Mouse (Mus musculus) lung, embryonic 16.5 days (tissue): Measurements from ENCODE around the gene Tyrp1. TPM values are rescaled to one million over a fixed set of nuclear protein-coding genes. Genes with fewer than 3 reads are reported as not detected.

Source experiments
- ATAC-seq: fragments of 200-750 bp; cut with Nextera tagmentation; 2 replicates; pipeline ENCODE4 v1.8.0; 2017; ENCODE audit warnings: low read depth, mild to moderate bottlenecking, moderate library complexity
- H3K27ac ChIP-seq: fragments of 300-500 bp; sonication (generic); 2 replicates; pipeline ENCODE4 v1.5.1; 2014; ENCODE audit warnings: mild to moderate bottlenecking, control low read depth, low read length
- H3K27me3 ChIP-seq: fragments of 300-500 bp; sonication (generic); 2 replicates; pipeline ENCODE4 v1.6.1; 2014; ENCODE audit warnings: low read depth, low read length, mixed read lengths; ENCODE audit not compliant: control insufficient read depth, insufficient read depth
- H3K36me3 ChIP-seq: fragments of 300-500 bp; sonication (generic); 2 replicates; pipeline ENCODE4 v1.6.1; 2014; ENCODE audit warnings: low read length; ENCODE audit not compliant: control insufficient read depth, insufficient read depth
- H3K4me1 ChIP-seq: fragments of 300-500 bp; sonication (generic); replicated peaks from 2 replicates; pipeline ENCODE4 v1.6.1; 2014; ENCODE audit warnings: low read length, mixed read lengths; ENCODE audit not compliant: control insufficient read depth, insufficient read depth
- H3K4me2 ChIP-seq: fragments of 300-500 bp; sonication (generic); 2 replicates; pipeline ENCODE4 v1.6.1; 2014; ENCODE audit warnings: low read depth, low read length, control low read depth
- H3K4me3 ChIP-seq: fragments of 300-500 bp; sonication (generic); 2 replicates; pipeline ENCODE4 v1.5.1; 2014; ENCODE audit warnings: mild to moderate bottlenecking, low read length, control low read depth
- H3K9ac ChIP-seq: fragments of 300-500 bp; sonication (generic); 2 replicates; pipeline ENCODE4 v1.6.1; 2014; ENCODE audit warnings: low read length, control low read depth
- H3K9me3 ChIP-seq: fragments of 300-500 bp; sonication (generic); 2 replicates; pipeline ENCODE4 v1.6.1; 2016; ENCODE audit warnings: low read length; ENCODE audit not compliant: control insufficient read depth
- WGBS: fragments of 180-500 bp; shearing (Covaris S2); extraction: QIAGEN DNeasy Blood & Tissue Kit; methylation state at CpG from one replicate; pipeline ENCODE4 v1.1.7; 2014; 5-methylcytosine and 5-hydroxymethylcytosine counted together
- polyA plus RNA-seq: library from polyadenylated mRNA; unstranded; fragments of >200 nt; fragmentation: Nextera tagmentation; extraction: Ambion mirVana; gene quantifications from 2 replicates; pipeline ENCODE4 v1.2.1, GENCODE M21; 2015

Gene Tyrp1
- polyA plus RNA-seq: not detected in 2 replicates

- Histone ChIP-seq H3K9ac (no peak within 1 kb of the TSS), H3K4me1 (no peaks in the 10 kb centered on the region), H3K4me2 (no peak within 1 kb of the TSS), H3K27ac (no peak within 1 kb of the TSS), H3K36me3 (no peaks in the 10 kb centered on the region), H3K9me3 (no peaks in the 10 kb centered on the region), H3K27me3 (no peaks in the 10 kb centered on the region), H3K4me3 (no peak within 1 kb of the TSS)
- ATAC-seq: no peak
- WGBS: 44% methylated on average over 3 of the region's 3 CpGs
Observed at GRCm38 (mm10) chr4:80834050-80834449, at the start of gene Tyrp1. Tyrp1 (plus strand) TSS chr4:80834123.

- no peak for ATAC-seq
- no peak overlapping the region for H3K4me2 ChIP-seq
- no peaks in the 10 kb centered on the region for H3K9me3 ChIP-seq
- no peak overlapping the region for H3K4me3 ChIP-seq
- no peak overlapping the region for H3K9ac ChIP-seq
- no peak overlapping the region for H3K27ac ChIP-seq
- H3K4me1 ChIP-seq: no peaks in the 10 kb centered on the region
- H3K27me3 ChIP-seq: no peaks in the 10 kb centered on the region
- 88% methylated on average over 1 of the region's 1 CpGs for WGBS
- no peaks in the 10 kb centered on the region for H3K36me3 ChIP-seq
Observed at GRCm38 (mm10) chr4:80788339-80788738, 45.6 kb upstream of the Tyrp1 start.

GRCm38 (mm10) chr4:80819511-80819910 is 14.4 kb upstream of the Tyrp1 start:
- Histone ChIP-seq H3K36me3 (no peaks in the 10 kb centered on the region), H3K9ac (no peak overlapping the region)
- no peak for ATAC-seq

GRCm38 (mm10) chr4:80821945-80822344 is 12.0 kb upstream of the Tyrp1 start:
- Histone ChIP-seq H3K36me3 (no peaks in the 10 kb centered on the region), H3K4me2 (no peak overlapping the region), H3K9me3 (no peaks in the 10 kb centered on the region), H3K9ac (no peak overlapping the region), H3K27ac (no peak overlapping the region), H3K27me3 (no peaks in the 10 kb centered on the region), H3K4me3 (no peak overlapping the region), H3K4me1 (no peaks in the 10 kb centered on the region)
- ATAC-seq: no peak
- WGBS: 87% methylated on average over 3 of the region's 3 CpGs

More at GRCm38 (mm10) chr4:80819511-80819910, 14.4 kb upstream of the Tyrp1 start:
- no peaks in the 10 kb centered on the region for H3K9me3 ChIP-seq
- H3K27me3 ChIP-seq: no peaks in the 10 kb centered on the region
- no peak overlapping the region for H3K4me2 ChIP-seq
- H3K4me1 ChIP-seq: no peaks in the 10 kb centered on the region
- H3K27ac ChIP-seq: no peak overlapping the region
- H3K4me3 ChIP-seq: no peak overlapping the region

- H3K36me3 ChIP-seq: no peaks in the 10 kb centered on the region
- H3K9me3 ChIP-seq: no peaks in the 10 kb centered on the region
- no peak overlapping the region for H3K4me3 ChIP-seq
- 51% methylated on average over 2 of the region's 2 CpGs for WGBS
- no peak overlapping the region for H3K27ac ChIP-seq
- no peak overlapping the region for H3K4me2 ChIP-seq
- ATAC-seq: no peak
- no peaks in the 10 kb centered on the region for H3K4me1 ChIP-seq
- no peaks in the 10 kb centered on the region for H3K27me3 ChIP-seq
- no peak overlapping the region for H3K9ac ChIP-seq
Observed at GRCm38 (mm10) chr4:80828232-80828631, 5.7 kb upstream of the Tyrp1 start.

- Histone ChIP-seq H3K4me1 (no peaks in the 10 kb centered on the region), H3K27ac (no peak overlapping the region), H3K27me3 (no peaks in the 10 kb centered on the region), H3K9me3 (no peaks in the 10 kb centered on the region), H3K4me3 (no peak overlapping the region), H3K36me3 (no peaks in the 10 kb centered on the region), H3K9ac (no peak overlapping the region), H3K4me2 (no peak overlapping the region)
- ATAC-seq: no peak
- WGBS: 72% methylated on average over 4 of the region's 4 CpGs
Observed at GRCm38 (mm10) chr4:80839317-80839716, 5.4 kb downstream of the Tyrp1 start.

GRCm38 (mm10) chr4:80841980-80842379 is 8.1 kb downstream of the Tyrp1 start:
- Histone ChIP-seq H3K9me3 (no peaks in the 10 kb centered on the region), H3K4me1 (no peaks in the 10 kb centered on the region), H3K4me2 (no peak overlapping the region), H3K36me3 (no peaks in the 10 kb centered on the region), H3K4me3 (no peak overlapping the region), H3K27me3 (no peaks in the 10 kb centered on the region), H3K27ac (no peak overlapping the region), H3K9ac (no peak overlapping the region)
- WGBS: 86% methylated on average over 1 of the region's 1 CpGs
- ATAC-seq: no peak

- Histone ChIP-seq H3K4me2 (no peak overlapping the region), H3K4me3 (no peak overlapping the region), H3K9ac (no peak overlapping the region), H3K27ac (no peak overlapping the region), H3K36me3 (no peaks in the 10 kb centered on the region), H3K27me3 (no peaks in the 10 kb centered on the region), H3K9me3 (no peaks in the 10 kb centered on the region), H3K4me1 (no peaks in the 10 kb centered on the region)
- ATAC-seq: no peak
Observed at GRCm38 (mm10) chr4:80843752-80844151, 9.8 kb downstream of the Tyrp1 start.

- WGBS: 43% methylated on average over 3 of the region's 3 CpGs
- no peaks in the 10 kb centered on the region for H3K27me3 ChIP-seq
- no peak overlapping the region for H3K9ac ChIP-seq
- H3K4me1 ChIP-seq: no peaks in the 10 kb centered on the region
- H3K9me3 ChIP-seq: no peaks in the 10 kb centered on the region
- no peaks in the 10 kb centered on the region for H3K36me3 ChIP-seq
- no peak overlapping the region for H3K27ac ChIP-seq
- no peak for ATAC-seq
- H3K4me2 ChIP-seq: no peak overlapping the region
- no peak overlapping the region for H3K4me3 ChIP-seq
Observed at GRCm38 (mm10) chr4:80846052-80846451, 12.1 kb downstream of the Tyrp1 start.
